Mouse (Mus musculus): Measurements from ENCODE around the gene Slc37a1. TPM values are rescaled to one million over a fixed set of nuclear protein-coding genes. Genes with fewer than 3 reads are reported as not detected.

The Slc37a1 gene
- polyA plus RNA-seq, 1 experiment from 2014 or later = 5.8 TPM

DNA sequence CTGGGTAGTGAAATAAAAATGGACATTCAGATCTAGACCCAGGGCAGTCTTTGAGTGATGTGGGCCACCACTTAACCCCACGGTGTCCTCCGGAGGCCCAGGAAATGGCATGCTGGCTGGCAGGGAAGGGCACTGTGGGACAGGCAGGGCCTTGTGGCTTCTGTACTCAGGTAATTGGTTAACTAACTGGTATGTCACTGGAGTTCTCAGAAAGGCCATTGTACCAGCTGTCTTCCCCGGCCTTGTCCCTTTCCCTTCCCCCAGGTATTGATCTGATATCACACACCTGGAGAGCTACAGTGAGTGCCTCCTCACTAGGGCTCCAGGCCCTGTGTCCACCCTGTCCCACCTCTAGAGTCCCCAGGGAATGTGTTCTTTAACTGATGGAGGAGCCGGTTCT is 36.8 kb downstream of the Slc37a1 start:
- H3K4me2 ChIP-seq (ENCODE audit: low read depth, low read length, severe bottlenecking) = no peak overlapping the region
- H3K4me3 ChIP-seq (ENCODE audit: low read depth, low read length) = no peak overlapping the region
- no peaks in the 10 kb centered on the region for H3K27me3 ChIP-seq (ENCODE audit: control insufficient read depth, insufficient read depth, low read length)
- H3K36me3 ChIP-seq (ENCODE audit: control insufficient read depth, insufficient read depth, low read length) = no peaks in the 10 kb centered on the region
- DNase-seq (ENCODE audit: low spot score) (no peak), ATAC-seq (replicated peaks; ENCODE audit: low FRiP score) (no peak)
- 92% methylated on average over 4 of the region's 4 CpGs for WGBS
- H3K9ac ChIP-seq (ENCODE audit: low read length) = no peak overlapping the region
- no peak overlapping the region for H3K27ac ChIP-seq (ENCODE audit: low read depth, low read length)
- no peaks in the 10 kb centered on the region for H3K9me3 ChIP-seq (ENCODE audit: control insufficient read depth, low read length)
- H3K4me1 ChIP-seq (replicated peaks; ENCODE audit: control insufficient read depth, insufficient read depth, low read length) = no peaks in the 10 kb centered on the region; the same call in 1 of the 2 replicates

DNA sequence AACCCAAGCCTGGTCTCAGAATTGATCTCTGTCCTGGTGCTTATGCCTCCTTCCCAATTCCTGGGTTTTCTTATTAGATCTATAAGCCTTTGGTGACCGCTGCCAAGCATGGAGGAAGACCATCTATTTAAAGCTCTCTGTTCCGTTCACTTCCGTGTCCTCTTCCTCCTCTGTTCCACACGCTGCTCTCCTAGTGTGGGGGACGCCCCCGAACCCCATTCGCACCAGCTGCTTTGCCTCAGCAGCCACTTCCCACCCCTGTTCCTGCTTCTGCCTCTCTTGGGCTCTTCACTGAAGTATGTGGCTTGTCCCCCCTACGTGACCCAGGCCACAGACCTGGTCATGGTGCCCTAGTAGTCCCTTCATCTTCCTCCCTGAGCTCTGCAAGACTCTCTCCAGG is 37.6 kb downstream of the Slc37a1 start:
- no peaks in the 10 kb centered on the region for H3K27me3 ChIP-seq (ENCODE audit: control insufficient read depth, insufficient read depth, low read length)
- H3K9me3 ChIP-seq (ENCODE audit: control insufficient read depth, low read length) = no peaks in the 10 kb centered on the region
- H3K9ac ChIP-seq (ENCODE audit: low read length) = no peak overlapping the region
- no peaks in the 10 kb centered on the region for H3K36me3 ChIP-seq (ENCODE audit: control insufficient read depth, insufficient read depth, low read length)
- no peak for DNase-seq (ENCODE audit: low spot score)
- no peak for ATAC-seq (replicated peaks; ENCODE audit: low FRiP score)
- no peak overlapping the region for H3K27ac ChIP-seq (ENCODE audit: low read depth, low read length)
- H3K4me1 ChIP-seq (replicated peaks; ENCODE audit: control insufficient read depth, insufficient read depth, low read length) = no peaks in the 10 kb centered on the region; the same call in 1 of the 2 replicates
- H3K4me2 ChIP-seq (ENCODE audit: low read depth, low read length, severe bottlenecking) = no peak overlapping the region
- H3K4me3 ChIP-seq (ENCODE audit: low read depth, low read length) = no peak overlapping the region
- 94% methylated on average over 8 of the region's 8 CpGs for WGBS

DNA sequence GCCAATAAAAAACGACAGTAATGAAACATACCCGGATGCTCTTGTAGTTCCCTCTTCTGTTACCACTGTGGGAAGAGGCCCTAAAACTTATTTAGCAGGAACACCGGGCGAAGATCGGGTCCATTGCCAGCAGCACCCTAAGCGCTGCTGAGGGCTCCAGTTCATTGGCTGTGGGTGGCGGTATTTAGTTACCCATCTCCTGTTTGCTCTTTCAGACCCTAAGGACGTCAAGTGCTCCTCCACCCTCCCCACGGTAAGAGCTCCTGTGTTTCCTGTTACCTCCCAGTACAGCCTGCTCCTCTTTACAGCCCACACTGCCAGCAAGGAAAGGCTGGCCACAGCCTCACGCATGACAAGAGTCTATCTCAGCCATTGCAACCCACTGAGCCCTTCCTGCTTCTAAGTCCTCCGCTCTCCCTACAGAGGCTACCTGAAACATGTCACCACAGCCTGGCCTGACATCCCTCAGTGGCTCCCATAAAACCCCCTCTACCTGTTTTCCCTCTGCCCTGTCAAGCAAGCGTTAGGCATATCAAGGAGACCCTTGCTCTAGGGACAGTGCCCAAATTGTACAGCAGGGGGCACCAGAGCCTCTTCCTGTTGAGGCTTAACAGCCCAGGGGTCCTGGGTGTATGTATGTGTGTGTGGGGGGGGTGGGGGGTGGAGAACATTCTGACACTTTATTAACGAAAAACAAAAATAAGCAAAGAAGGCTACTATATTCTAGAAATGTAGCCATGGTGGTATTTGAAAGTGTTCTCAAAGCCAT is 39.0 kb downstream of the Slc37a1 start:
- Histone ChIP-seq H3K4me2 (ENCODE audit: low read depth, low read length, severe bottlenecking) (no peak overlapping the region), H3K27me3 (ENCODE audit: control insufficient read depth, insufficient read depth, low read length) (no peaks in the 10 kb centered on the region), H3K9me3 (ENCODE audit: control insufficient read depth, low read length) (no peaks in the 10 kb centered on the region), H3K4me1 (replicated peaks; ENCODE audit: control insufficient read depth, insufficient read depth, low read length) (no peaks in the 10 kb centered on the region; the same call in 1 of the 2 replicates), H3K4me3 (ENCODE audit: low read depth, low read length) (no peak overlapping the region), H3K27ac (ENCODE audit: low read depth, low read length) (no peak overlapping the region), H3K9ac (ENCODE audit: low read length) (no peak overlapping the region), H3K36me3 (ENCODE audit: control insufficient read depth, insufficient read depth, low read length) (no peaks in the 10 kb centered on the region)
- DNase-seq (ENCODE audit: low spot score) (peak; percentile 81), ATAC-seq (replicated peaks; ENCODE audit: low FRiP score) (no peak)
- 69% methylated on average over 13 of the region's 13 CpGs for WGBS

DNA sequence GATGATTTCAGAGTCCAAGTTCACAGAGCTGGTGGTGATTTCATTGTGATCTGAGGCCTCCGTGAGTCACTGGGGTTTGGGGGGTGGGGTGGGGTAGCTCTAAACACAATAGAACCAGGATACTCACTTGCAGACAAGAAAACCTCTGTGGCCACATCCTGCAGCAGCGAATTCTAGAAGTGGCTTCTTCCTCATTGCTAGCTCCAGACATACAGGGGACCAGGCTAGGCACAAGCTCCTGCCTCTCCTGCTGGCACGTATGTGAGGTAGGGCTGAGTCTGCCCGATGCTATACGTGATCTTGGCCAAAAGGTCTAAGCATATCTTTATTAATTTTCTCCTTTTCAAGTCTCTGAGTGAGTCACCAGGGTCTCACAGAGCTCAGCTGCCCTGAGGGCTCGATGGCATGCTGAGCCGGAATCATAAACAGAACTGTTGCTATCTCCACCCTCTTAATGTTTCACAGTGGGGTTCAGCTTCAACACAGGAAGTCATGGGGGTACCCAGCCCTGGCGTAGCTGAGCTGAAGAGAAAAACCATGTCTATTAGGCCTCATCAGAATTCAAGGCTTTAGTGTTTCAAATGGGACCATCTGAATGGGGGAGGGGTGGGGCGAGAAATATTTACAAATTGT is 39.7 kb downstream of the Slc37a1 start:
- Histone ChIP-seq H3K4me1 (replicated peaks; ENCODE audit: control insufficient read depth, insufficient read depth, low read length) (no peaks in the 10 kb centered on the region; the same call in 1 of the 2 replicates), H3K27me3 (ENCODE audit: control insufficient read depth, insufficient read depth, low read length) (no peaks in the 10 kb centered on the region), H3K27ac (ENCODE audit: low read depth, low read length) (no peak overlapping the region), H3K4me2 (ENCODE audit: low read depth, low read length, severe bottlenecking) (no peak overlapping the region), H3K9me3 (ENCODE audit: control insufficient read depth, low read length) (no peaks in the 10 kb centered on the region), H3K4me3 (ENCODE audit: low read depth, low read length) (no peak overlapping the region), H3K36me3 (ENCODE audit: control insufficient read depth, insufficient read depth, low read length) (no peaks in the 10 kb centered on the region), H3K9ac (ENCODE audit: low read length) (no peak overlapping the region)
- no peak for ATAC-seq (replicated peaks; ENCODE audit: low FRiP score)
- DNase-seq (ENCODE audit: low spot score) = no peak
- 45% methylated on average over 9 of the region's 9 CpGs for WGBS

DNA sequence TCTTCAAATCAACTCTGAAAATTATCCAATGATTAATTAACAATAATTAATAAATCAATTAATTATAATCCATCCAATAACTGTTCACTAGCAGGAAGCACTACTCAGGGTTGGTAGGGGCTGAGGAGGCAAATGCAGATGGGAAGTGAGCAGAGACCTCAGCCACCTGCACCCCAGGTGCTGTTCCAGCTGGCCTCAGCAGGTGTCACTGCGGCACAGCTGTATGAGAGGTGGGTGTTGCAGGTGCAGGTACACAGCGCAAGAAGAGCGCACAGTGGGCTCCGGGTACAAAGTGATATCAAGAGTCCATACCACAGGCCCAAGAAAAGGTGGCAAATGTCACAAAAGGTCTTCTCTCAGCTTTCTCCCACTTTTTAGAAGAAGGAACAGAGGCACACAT is 41.9 kb downstream of the Slc37a1 start:
- no peaks in the 10 kb centered on the region; the same call in 1 of the 2 replicates for H3K4me1 ChIP-seq (replicated peaks; ENCODE audit: control insufficient read depth, insufficient read depth, low read length)
- no peak for ATAC-seq (replicated peaks; ENCODE audit: low FRiP score)
- WGBS = 74% methylated on average over 4 of the region's 4 CpGs

DNA sequence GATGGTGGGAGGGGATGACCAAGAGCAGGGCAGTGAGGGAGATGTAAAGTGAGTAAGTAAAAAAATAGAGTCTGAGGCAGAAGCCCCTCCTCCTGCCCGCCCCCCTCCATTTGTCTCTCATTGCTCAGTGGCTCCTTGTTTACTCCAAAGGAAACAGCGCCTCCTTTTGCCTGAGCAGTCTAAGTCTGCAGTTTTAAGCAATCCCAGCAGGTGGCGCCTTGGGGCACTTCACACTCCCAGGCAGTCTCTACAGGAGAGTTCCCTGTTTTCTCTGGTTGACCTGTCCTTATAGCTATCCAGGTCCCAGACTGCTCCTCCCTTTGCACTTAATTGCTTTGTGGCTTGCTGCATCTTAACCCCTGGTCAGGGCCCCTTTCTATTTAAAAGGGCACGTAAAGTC is 44.0 kb downstream of the Slc37a1 start:
- Histone ChIP-seq H3K4me1 (replicated peaks; ENCODE audit: control insufficient read depth, insufficient read depth, low read length) (no peaks in the 10 kb centered on the region; the same call in 1 of the 2 replicates), H3K4me3 (ENCODE audit: low read depth, low read length) (no peak overlapping the region), H3K4me2 (ENCODE audit: low read depth, low read length, severe bottlenecking) (no peak overlapping the region), H3K9ac (ENCODE audit: low read length) (no peak overlapping the region), H3K9me3 (ENCODE audit: control insufficient read depth, low read length) (no peaks in the 10 kb centered on the region), H3K27me3 (ENCODE audit: control insufficient read depth, insufficient read depth, low read length) (no peaks in the 10 kb centered on the region), H3K36me3 (ENCODE audit: control insufficient read depth, insufficient read depth, low read length) (no peaks in the 10 kb centered on the region), H3K27ac (ENCODE audit: low read depth, low read length) (no peak overlapping the region)
- ATAC-seq (replicated peaks; ENCODE audit: low FRiP score) = no peak
- DNase-seq (ENCODE audit: low spot score) = peak; percentile 83
- WGBS = 47% methylated on average over 4 of the region's 4 CpGs

More for the DNA sequence above, 41.9 kb downstream of the Slc37a1 start:
- Histone ChIP-seq H3K9ac (ENCODE audit: low read length) (no peak overlapping the region), H3K4me2 (ENCODE audit: low read depth, low read length, severe bottlenecking) (no peak overlapping the region), H3K4me3 (ENCODE audit: low read depth, low read length) (no peak overlapping the region), H3K9me3 (ENCODE audit: control insufficient read depth, low read length) (no peaks in the 10 kb centered on the region), H3K27me3 (ENCODE audit: control insufficient read depth, insufficient read depth, low read length) (no peaks in the 10 kb centered on the region), H3K27ac (ENCODE audit: low read depth, low read length) (no peak overlapping the region), H3K36me3 (ENCODE audit: control insufficient read depth, insufficient read depth, low read length) (no peaks in the 10 kb centered on the region)
- DNase-seq (ENCODE audit: low spot score) = no peak

DNA sequence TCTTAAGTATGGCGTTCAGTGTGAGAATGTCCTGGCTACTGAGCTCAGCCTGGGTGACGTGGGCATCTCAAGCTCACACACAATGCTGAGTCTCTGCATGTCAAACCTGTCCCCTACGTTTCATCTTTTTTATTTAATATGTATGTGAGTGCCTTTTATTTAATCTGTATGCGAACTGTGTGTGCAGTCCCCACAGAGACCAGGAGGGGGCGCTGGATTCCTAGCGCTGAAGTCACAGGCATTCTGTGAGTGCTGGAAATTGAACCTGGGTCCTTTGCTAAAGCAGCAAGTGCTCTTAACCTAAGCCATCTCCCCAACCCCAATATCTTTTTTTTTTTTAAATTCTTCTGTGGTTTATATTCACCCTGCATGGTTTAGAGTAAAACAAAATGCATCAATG is 44.7 kb downstream of the Slc37a1 start:
- H3K27me3 ChIP-seq (ENCODE audit: control insufficient read depth, insufficient read depth, low read length) = no peaks in the 10 kb centered on the region
- WGBS = 86% methylated on average over 6 of the region's 6 CpGs
- H3K4me2 ChIP-seq (ENCODE audit: low read depth, low read length, severe bottlenecking) = no peak overlapping the region

GRCm38 (mm10) chr17:31331920-31332319 is 45.3 kb downstream of the Slc37a1 start:
- Histone ChIP-seq H3K9me3 (ENCODE audit: control insufficient read depth, low read length) (no peaks in the 10 kb centered on the region), H3K36me3 (ENCODE audit: control insufficient read depth, insufficient read depth, low read length) (no peaks in the 10 kb centered on the region), H3K9ac (ENCODE audit: low read length) (no peak overlapping the region), H3K27ac (ENCODE audit: low read depth, low read length) (no peak overlapping the region), H3K4me3 (ENCODE audit: low read depth, low read length) (no peak overlapping the region), H3K4me1 (replicated peaks; ENCODE audit: control insufficient read depth, insufficient read depth, low read length) (no peaks in the 10 kb centered on the region), H3K27me3 (ENCODE audit: control insufficient read depth, insufficient read depth, low read length) (no peaks in the 10 kb centered on the region), H3K4me2 (ENCODE audit: low read depth, low read length, severe bottlenecking) (no peak overlapping the region)
- WGBS = 69% methylated on average over 3 of the region's 3 CpGs
- ATAC-seq (replicated peaks; ENCODE audit: low FRiP score) = no peak
- DNase-seq (ENCODE audit: low spot score) = no peak

More for the DNA sequence above, 44.7 kb downstream of the Slc37a1 start:
- Histone ChIP-seq H3K36me3 (ENCODE audit: control insufficient read depth, insufficient read depth, low read length) (no peaks in the 10 kb centered on the region), H3K4me1 (replicated peaks; ENCODE audit: control insufficient read depth, insufficient read depth, low read length) (no peaks in the 10 kb centered on the region; the same call in 1 of the 2 replicates), H3K4me3 (ENCODE audit: low read depth, low read length) (no peak overlapping the region), H3K9ac (ENCODE audit: low read length) (no peak overlapping the region), H3K27ac (ENCODE audit: low read depth, low read length) (no peak overlapping the region), H3K9me3 (ENCODE audit: control insufficient read depth, low read length) (no peaks in the 10 kb centered on the region)
- DNase-seq (ENCODE audit: low spot score) (no peak), ATAC-seq (replicated peaks; ENCODE audit: low FRiP score) (no peak)
